8 mouse cellular contexts compared by ENCODE assay signal in the genomic region with DNA sequence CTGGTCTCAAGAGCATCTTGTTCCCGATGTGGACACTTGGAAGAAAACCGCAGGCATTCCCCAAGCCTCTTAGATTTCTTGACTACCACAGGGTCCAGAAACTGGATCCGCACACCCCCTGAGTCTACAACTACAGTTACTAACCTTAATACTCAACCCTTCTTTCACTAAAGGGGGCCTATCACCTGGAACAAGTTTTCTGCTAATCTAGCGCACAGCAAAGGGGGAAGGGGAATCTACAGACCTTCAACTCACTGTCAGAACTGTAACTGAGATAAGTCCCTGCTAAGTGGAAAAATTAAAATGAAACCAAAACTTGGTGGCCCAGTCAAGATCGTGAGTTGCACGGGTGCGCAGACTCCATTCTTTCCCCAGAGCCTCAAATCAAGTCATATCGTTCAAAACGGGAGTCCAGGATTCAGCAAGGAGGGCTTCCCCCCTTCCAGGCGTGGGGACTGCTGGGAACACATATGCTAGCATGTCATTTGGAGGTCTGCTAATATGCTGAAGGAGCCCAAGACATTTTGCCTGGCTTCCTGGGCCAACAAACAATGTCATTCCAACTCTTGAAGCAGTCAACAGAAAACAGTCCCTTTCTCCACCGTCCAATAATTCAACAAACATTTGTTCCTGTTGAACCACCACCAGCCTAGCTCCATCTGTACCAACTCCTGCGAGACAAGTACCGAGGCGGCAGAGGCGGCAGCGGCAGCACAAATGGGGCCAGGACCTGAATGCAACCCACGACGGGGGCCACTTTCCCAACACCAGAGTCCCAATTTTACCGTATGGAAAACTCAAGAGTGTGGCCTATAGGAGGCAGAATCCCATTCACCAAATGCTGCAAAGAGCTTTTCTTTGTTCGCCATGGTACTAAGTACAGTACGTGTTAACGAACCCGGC. TPM values are rescaled to one million over a fixed set of nuclear protein-coding genes. Genes with fewer than 3 reads are reported as not detected.
DNase-seq lines count a peak whose midpoint lies in the region; ATAC-seq and TF ChIP-seq lines count a peak whose summit lies in the region.

No protein-coding gene starts in this region.

- H3K9me3 ChIP-seq in embryonic facial prominence, embryonic 12.5 days: no peaks in the 10 kb centered on the region
- H3K9me3 ChIP-seq in hindbrain, embryonic 14.5 days (ENCODE audit: control insufficient read depth, low read length): no peaks in the 10 kb centered on the region
- H3K9me3 ChIP-seq in liver, postnatal 0 days (ENCODE audit: low read length): no peaks in the 10 kb centered on the region

- H3K36me3 ChIP-seq in kidney, adult 2 months (ENCODE audit: control insufficient read depth, insufficient read depth, low read length): no peaks in the 10 kb centered on the region
- H3K36me3 ChIP-seq in embryonic facial prominence, embryonic 12.5 days: no peaks in the 10 kb centered on the region
- H3K36me3 ChIP-seq in hindbrain, embryonic 14.5 days (replicated peaks; ENCODE audit: control insufficient read depth, insufficient read depth): no peaks in the 10 kb centered on the region
- 0 out of 2 replicates have a peak, but pooled peaks cover 2% of the 10 kb centered on the region for H3K36me3 ChIP-seq in liver, postnatal 0 days (replicated peaks; ENCODE audit: insufficient read depth, low read length)

- H3K27me3 ChIP-seq in kidney, adult 2 months (replicated peaks; ENCODE audit: control insufficient read depth, insufficient read depth, low read length): no peaks in the 10 kb centered on the region
- no peaks in the 10 kb centered on the region for H3K27me3 ChIP-seq in embryonic facial prominence, embryonic 12.5 days
- no peaks in the 10 kb centered on the region for H3K27me3 ChIP-seq in hindbrain, embryonic 14.5 days (ENCODE audit: control insufficient read depth, insufficient read depth, low read length)
- no peaks in the 10 kb centered on the region for H3K27me3 ChIP-seq in liver, postnatal 0 days (ENCODE audit: insufficient read depth, low read length)

- DNase-seq in kidney, adult 2 months: peak; percentile 51
- DNase-seq in kidney, postnatal 4 days: no peak
- peak; percentile 37 for DNase-seq in Muller cell, postnatal 12 days (ENCODE audit: inconsistent ontology term)
- peak; percentile 50 for DNase-seq in hindbrain, embryonic 14.5 days (ENCODE audit: low spot score)
- no peak for DNase-seq in liver, postnatal 0 days
- DNase-seq in retina, embryonic 14.5 days (ENCODE audit: low spot score): peak; percentile 42
- DNase-seq in ovary, postnatal 14 days (ENCODE audit: low spot score): no peak

- H3K27ac ChIP-seq in kidney, adult 2 months (ENCODE audit: insufficient read depth, low read depth, low read length): peak overlapping the region; percentile 67
- peak overlapping the region; percentile 83 for H3K27ac ChIP-seq in embryonic facial prominence, embryonic 12.5 days
- peak overlapping the region; percentile 89 for H3K27ac ChIP-seq in hindbrain, embryonic 14.5 days
- H3K27ac ChIP-seq in liver, postnatal 0 days (ENCODE audit: low read depth): peak overlapping the region; percentile 89

- TF ChIP-seq CTCF in kidney, adult 2 months (conservative IDR thresholded peaks at IDR 0.05; ENCODE audit: insufficient read depth, insufficient read length, low read depth, low read length): no peak
- peak; percentile 34 for TF ChIP-seq CTCF in liver, postnatal 0 days (IDR thresholded peaks at IDR 0.05; ENCODE audit: low read depth)

- TF ChIP-seq POLR2A in kidney, adult 2 months (IDR thresholded peaks at IDR 0.05; ENCODE audit: low read depth, low read length): no peak

- peak overlapping the region; percentile 81 for H3K4me2 ChIP-seq in embryonic facial prominence, embryonic 12.5 days (replicated peaks)
- peak overlapping the region; percentile 93 for H3K4me2 ChIP-seq in hindbrain, embryonic 14.5 days (replicated peaks)
- H3K4me2 ChIP-seq in liver, postnatal 0 days (ENCODE audit: low read depth, low read length): peak overlapping the region; percentile 95

- peak overlapping the region; percentile 76 for H3K4me3 ChIP-seq in kidney, adult 2 months (ENCODE audit: insufficient read depth, low read depth, low read length)
- H3K4me3 ChIP-seq in embryonic facial prominence, embryonic 12.5 days: peak overlapping the region; percentile 70
- H3K4me3 ChIP-seq in hindbrain, embryonic 14.5 days (replicated peaks; ENCODE audit: low read length): peak overlapping the region; percentile 73
- H3K4me3 ChIP-seq in liver, postnatal 0 days (ENCODE audit: low read depth, low read length): peak overlapping the region; percentile 80

- ATAC-seq in embryonic facial prominence, embryonic 12.5 days (ENCODE audit: insufficient number of reproducible peaks, insufficient read depth, low FRiP score, low TSS enrichment): no peak
- ATAC-seq in hindbrain, embryonic 14.5 days (ENCODE audit: low FRiP score): no peak
- no peak for ATAC-seq in liver, postnatal 0 days

- no peak for TF ChIP-seq EP300 in liver, postnatal 0 days (IDR thresholded peaks at IDR 0.05; ENCODE audit: low read depth)

- peak overlapping the region; percentile 83 for H3K9ac ChIP-seq in embryonic facial prominence, embryonic 12.5 days
- peak overlapping the region; percentile 83 for H3K9ac ChIP-seq in hindbrain, embryonic 14.5 days
- peak overlapping the region; percentile 77 for H3K9ac ChIP-seq in liver, postnatal 0 days (replicated peaks)

- 19% methylated on average over 23 of the region's 23 CpGs for WGBS in kidney, adult 2 months
- 8% methylated on average over 23 of the region's 23 CpGs for WGBS in embryonic facial prominence, embryonic 12.5 days
- 13% methylated on average over 23 of the region's 23 CpGs for WGBS in hindbrain, embryonic 14.5 days
- WGBS in liver, postnatal 0 days (ENCODE audit: insufficient replicate concordance): 7% methylated on average over 23 of the region's 23 CpGs

- H3K4me1 ChIP-seq in kidney, adult 2 months (ENCODE audit: control insufficient read depth, insufficient read depth, low read length): peaks cover 20% of the 10 kb centered on the region
- H3K4me1 ChIP-seq in embryonic facial prominence, embryonic 12.5 days: peaks cover 73% of the 10 kb centered on the region
- peaks cover 51% of the 10 kb centered on the region for H3K4me1 ChIP-seq in hindbrain, embryonic 14.5 days (replicated peaks; ENCODE audit: control insufficient read depth, insufficient read depth, low read length)
- H3K4me1 ChIP-seq in liver, postnatal 0 days (ENCODE audit: insufficient read depth): peaks cover 31% of the 10 kb centered on the region

RNA-seq across cellular contexts. Expression of gene Fam53b, which starts 1.7 kb away (rescaled TPM):
- 29.3 and 31.1 TPM in 2 replicates for polyA plus RNA-seq in kidney, adult 2 months (2012; rRNA removed)
- polyA plus RNA-seq in embryonic facial prominence, embryonic 12.5 days (2016; fragmentation: Nextera tagmentation; extraction: Ambion mirVana): 23.6 and 27.0 TPM in 2 replicates
- 13.3 and 16.6 TPM in 2 replicates for polyA plus RNA-seq in hindbrain, embryonic 14.5 days (2014; fragmentation: Nextera tagmentation; extraction: Ambion mirVana)
- 15.2 and 17.2 TPM in 2 replicates for polyA plus RNA-seq in liver, postnatal 0 days (2015; fragmentation: Nextera tagmentation; extraction: Ambion mirVana)

RNA-seq across cellular contexts. Expression of gene Eef1akmt2, which starts 40.5 kb away (rescaled TPM):
- 7.7 and 13.0 TPM in 2 replicates for polyA plus RNA-seq in kidney, adult 2 months (2012; rRNA removed)
- 75.7 and 79.1 TPM in 2 replicates for polyA plus RNA-seq in embryonic facial prominence, embryonic 12.5 days (2016; fragmentation: Nextera tagmentation; extraction: Ambion mirVana)
- 85.1 and 86.7 TPM in 2 replicates for polyA plus RNA-seq in hindbrain, embryonic 14.5 days (2014; fragmentation: Nextera tagmentation; extraction: Ambion mirVana)
- 14.1 and 15.0 TPM in 2 replicates for polyA plus RNA-seq in liver, postnatal 0 days (2015; fragmentation: Nextera tagmentation; extraction: Ambion mirVana)

RNA-seq across cellular contexts. Expression of gene Abraxas2, which starts 47.1 kb away (rescaled TPM):
- polyA plus RNA-seq in kidney, adult 2 months (2012; rRNA removed): 15.7 and 17.9 TPM in 2 replicates
- 43.0 and 43.1 TPM in 2 replicates for polyA plus RNA-seq in embryonic facial prominence, embryonic 12.5 days (2016; fragmentation: Nextera tagmentation; extraction: Ambion mirVana)
- polyA plus RNA-seq in hindbrain, embryonic 14.5 days (2014; fragmentation: Nextera tagmentation; extraction: Ambion mirVana): 36.4 and 44.9 TPM in 2 replicates
- 13.0 and 15.5 TPM in 2 replicates for polyA plus RNA-seq in liver, postnatal 0 days (2015; fragmentation: Nextera tagmentation; extraction: Ambion mirVana)

Comparison
In these comparisons a context has a peak if more than half of its experiments do, and no peak if none do; other contexts are left out.
1. DNase-seq: peak in kidney, adult 2 months (single experiment), Muller cell, postnatal 12 days (single experiment), hindbrain, embryonic 14.5 days (single experiment) and retina, embryonic 14.5 days (single experiment); none in kidney, postnatal 4 days (0 of 2), liver, postnatal 0 days (single experiment) and ovary, postnatal 14 days (single experiment).
2. Peak in every context shown above with its lines, with median percentiles within 50 percentile points of each other: H3K27ac ChIP-seq, H3K4me3 ChIP-seq, H3K4me2 ChIP-seq and H3K9ac ChIP-seq.